Mouse (Mus musculus) neural tube, embryonic 13.5 days (tissue): ENCODE measurements around the gene Ctnna3. TPM values are rescaled to one million over a fixed set of nuclear protein-coding genes. Genes with fewer than 3 reads are reported as not detected.

ENCODE experiments used
- ATAC-seq: fragments of 200-750 bp; cut with Nextera tagmentation; 2 replicates; pipeline ENCODE4 v1.8.0; 2017; ENCODE audit warnings: low read depth, mild to moderate bottlenecking, moderate TSS enrichment, moderate library complexity
- H3K27ac ChIP-seq: fragments of 300-500 bp; sonication (generic); replicated peaks from 2 replicates; pipeline ENCODE4 v1.5.1; 2015; ENCODE audit warnings: moderate library complexity, mild to moderate bottlenecking, inconsistent platforms
- H3K27me3 ChIP-seq: fragments of 300-500 bp; sonication (generic); 2 replicates; pipeline ENCODE4 v1.6.1; 2015; ENCODE audit warnings: mild to moderate bottlenecking, inconsistent platforms
- H3K36me3 ChIP-seq: fragments of 300-500 bp; sonication (generic); 2 replicates; pipeline ENCODE4 v1.6.1; 2015; ENCODE audit warnings: mild to moderate bottlenecking, inconsistent platforms
- H3K4me1 ChIP-seq: fragments of 300-500 bp; sonication (generic); replicated peaks from 2 replicates; pipeline ENCODE4 v1.6.1; 2015; ENCODE audit warnings: inconsistent platforms
- H3K4me2 ChIP-seq: fragments of 300-500 bp; sonication (generic); 2 replicates; pipeline ENCODE4 v1.6.1; 2015; ENCODE audit warnings: inconsistent platforms, mild to moderate bottlenecking, moderate library complexity
- H3K4me3 ChIP-seq: fragments of 300-500 bp; sonication (generic); 2 replicates; pipeline ENCODE4 v1.5.1; 2015; ENCODE audit warnings: mild to moderate bottlenecking, inconsistent platforms
- H3K9ac ChIP-seq: fragments of 300-500 bp; sonication (generic); 2 replicates; pipeline ENCODE4 v1.6.1; 2015; ENCODE audit warnings: moderate library complexity, mild to moderate bottlenecking, inconsistent platforms
- H3K9me3 ChIP-seq: fragments of 300-500 bp; sonication (generic); 2 replicates; pipeline ENCODE4 v1.6.1; 2016; ENCODE audit warnings: inconsistent platforms
- WGBS: fragments of 180-500 bp; shearing (Covaris S2); methylation state at CpG from one replicate; pipeline ENCODE4 v1.1.7; 2015; 5-methylcytosine and 5-hydroxymethylcytosine counted together
- polyA plus RNA-seq: library from polyadenylated mRNA; unstranded; fragments of >200 nt; fragmentation: Nextera tagmentation; extraction: Ambion mirVana; gene quantifications from 2 replicates; pipeline ENCODE4 v1.2.1, GENCODE M21; 2015

The Ctnna3 gene
- polyA plus RNA-seq, 1 experiment from 2014 or later = 3.7 TPM

- no peaks in the 10 kb centered on the region for H3K36me3 ChIP-seq
- H3K4me3 ChIP-seq = no peak overlapping the region
- H3K9me3 ChIP-seq = no peaks in the 10 kb centered on the region
- ATAC-seq = no peak
- H3K4me2 ChIP-seq = no peak overlapping the region
- WGBS = 64% methylated on average over 8 of the region's 8 CpGs
- no peak overlapping the region for H3K9ac ChIP-seq
- H3K27me3 ChIP-seq = no peaks in the 10 kb centered on the region
- no peaks in the 10 kb centered on the region for H3K4me1 ChIP-seq
- H3K27ac ChIP-seq = no peak overlapping the region
These were observed 136.8 kb downstream of the Ctnna3 start for GRCm38 (mm10) chr10:63566691-63567090.

- Histone ChIP-seq H3K27me3 (no peaks in the 10 kb centered on the region), H3K9me3 (no peaks in the 10 kb centered on the region), H3K4me2 (no peak overlapping the region), H3K4me3 (no peak overlapping the region), H3K36me3 (no peaks in the 10 kb centered on the region), H3K27ac (no peak overlapping the region), H3K9ac (no peak overlapping the region), H3K4me1 (no peaks in the 10 kb centered on the region)
- ATAC-seq = no peak
These were observed 141.7 kb downstream of the Ctnna3 start for GRCm38 (mm10) chr10:63571561-63571960.

- no peak overlapping the region for H3K27ac ChIP-seq
- H3K9me3 ChIP-seq = no peaks in the 10 kb centered on the region
- H3K4me2 ChIP-seq = no peak overlapping the region
- H3K4me1 ChIP-seq = no peaks in the 10 kb centered on the region
- no peaks in the 10 kb centered on the region for H3K36me3 ChIP-seq
- no peaks in the 10 kb centered on the region for H3K27me3 ChIP-seq
- no peak for ATAC-seq
- H3K9ac ChIP-seq = no peak overlapping the region
- H3K4me3 ChIP-seq = no peak overlapping the region
- 92% methylated on average over 7 of the region's 7 CpGs for WGBS
These were observed 143.0 kb downstream of the Ctnna3 start for GRCm38 (mm10) chr10:63572866-63573265.

- no peak overlapping the region for H3K4me2 ChIP-seq
- H3K36me3 ChIP-seq = no peaks in the 10 kb centered on the region
- ATAC-seq = no peak
- 82% methylated on average over 7 of the region's 7 CpGs for WGBS
- no peak overlapping the region for H3K27ac ChIP-seq
- H3K4me1 ChIP-seq = no peaks in the 10 kb centered on the region
- H3K4me3 ChIP-seq = no peak overlapping the region
- no peak overlapping the region for H3K9ac ChIP-seq
- H3K9me3 ChIP-seq = no peaks in the 10 kb centered on the region
- H3K27me3 ChIP-seq = no peaks in the 10 kb centered on the region
These were observed 144.3 kb downstream of the Ctnna3 start for GRCm38 (mm10) chr10:63574100-63574609.

GRCm38 (mm10) chr10:63582608-63583007 is 152.7 kb downstream of the Ctnna3 start:
- no peak overlapping the region for H3K4me3 ChIP-seq
- H3K9ac ChIP-seq = no peak overlapping the region
- no peaks in the 10 kb centered on the region for H3K9me3 ChIP-seq
- no peak overlapping the region for H3K27ac ChIP-seq
- H3K4me1 ChIP-seq = no peaks in the 10 kb centered on the region
- 0 out of 2 replicates have a peak overlapping the region, but pooled peaks have one; percentile 22 for H3K4me2 ChIP-seq
- no peaks in the 10 kb centered on the region for H3K36me3 ChIP-seq
- WGBS = 13% methylated on average over 14 of the region's 14 CpGs
- ATAC-seq = peak; percentile 65
- no peaks in the 10 kb centered on the region for H3K27me3 ChIP-seq

GRCm38 (mm10) chr10:63583798-63584374 is 154.0 kb downstream of the Ctnna3 start:
- WGBS = 71% methylated on average over 20 of the region's 20 CpGs
- Histone ChIP-seq H3K27me3 (no peaks in the 10 kb centered on the region), H3K4me3 (no peak overlapping the region), H3K27ac (no peak overlapping the region), H3K4me1 (no peaks in the 10 kb centered on the region), H3K9ac (no peak overlapping the region), H3K9me3 (no peaks in the 10 kb centered on the region), H3K36me3 (no peaks in the 10 kb centered on the region), H3K4me2 (peak overlapping the region; percentile 32; the same call in 1 of the 2 replicates)
- ATAC-seq = no peak

GRCm38 (mm10) chr10:63599417-63599816 is 169.5 kb downstream of the Ctnna3 start:
- no peak overlapping the region for H3K4me2 ChIP-seq
- H3K4me3 ChIP-seq = no peak overlapping the region
- 91% methylated on average over 5 of the region's 5 CpGs for WGBS
- no peaks in the 10 kb centered on the region for H3K4me1 ChIP-seq
- no peaks in the 10 kb centered on the region for H3K27me3 ChIP-seq
- no peak for ATAC-seq
- no peak overlapping the region for H3K9ac ChIP-seq
- H3K27ac ChIP-seq = no peak overlapping the region
- no peaks in the 10 kb centered on the region for H3K9me3 ChIP-seq
- H3K36me3 ChIP-seq = no peaks in the 10 kb centered on the region

- Histone ChIP-seq H3K27ac (no peak overlapping the region), H3K4me3 (no peak overlapping the region), H3K9me3 (peaks cover 9% of the 10 kb centered on the region), H3K4me2 (no peak overlapping the region), H3K27me3 (no peaks in the 10 kb centered on the region), H3K36me3 (no peaks in the 10 kb centered on the region), H3K9ac (no peak overlapping the region), H3K4me1 (no peaks in the 10 kb centered on the region)
- 87% methylated on average over 2 of the region's 2 CpGs for WGBS
- no peak for ATAC-seq
These were observed 171.3 kb downstream of the Ctnna3 start for GRCm38 (mm10) chr10:63601206-63601605.

- 87% methylated on average over 1 of the region's 1 CpGs for WGBS
- no peak for ATAC-seq
- H3K36me3 ChIP-seq = no peaks in the 10 kb centered on the region
These were observed 198.6 kb downstream of the Ctnna3 start for GRCm38 (mm10) chr10:63628546-63628945.

GRCm38 (mm10) chr10:63633915-63634314 is 204.0 kb downstream of the Ctnna3 start:
- no peak overlapping the region for H3K9ac ChIP-seq
- WGBS = 100% methylated on average over 1 of the region's 1 CpGs
- no peak overlapping the region for H3K27ac ChIP-seq
- no peak overlapping the region for H3K4me3 ChIP-seq
- no peak for ATAC-seq
- H3K4me1 ChIP-seq = no peaks in the 10 kb centered on the region
- H3K9me3 ChIP-seq = no peaks in the 10 kb centered on the region
- no peaks in the 10 kb centered on the region for H3K36me3 ChIP-seq
- H3K4me2 ChIP-seq = no peak overlapping the region
- no peaks in the 10 kb centered on the region for H3K27me3 ChIP-seq

More at GRCm38 (mm10) chr10:63628546-63628945, 198.6 kb downstream of the Ctnna3 start:
- Histone ChIP-seq H3K9ac (no peak overlapping the region), H3K9me3 (no peaks in the 10 kb centered on the region), H3K4me3 (no peak overlapping the region), H3K4me2 (no peak overlapping the region), H3K27me3 (no peaks in the 10 kb centered on the region), H3K4me1 (no peaks in the 10 kb centered on the region), H3K27ac (no peak overlapping the region)

- no peak for ATAC-seq
- Histone ChIP-seq H3K36me3 (no peaks in the 10 kb centered on the region), H3K9ac (no peak overlapping the region), H3K27me3 (no peaks in the 10 kb centered on the region), H3K9me3 (no peaks in the 10 kb centered on the region), H3K4me1 (no peaks in the 10 kb centered on the region), H3K27ac (no peak overlapping the region), H3K4me3 (no peak overlapping the region), H3K4me2 (no peak overlapping the region)
- 87% methylated on average over 5 of the region's 5 CpGs for WGBS
These were observed 208.1 kb downstream of the Ctnna3 start for GRCm38 (mm10) chr10:63637987-63638386.

- ATAC-seq = no peak
- WGBS = 14% methylated on average over 3 of the region's 3 CpGs
- no peaks in the 10 kb centered on the region for H3K4me1 ChIP-seq
These were observed 217.4 kb downstream of the Ctnna3 start for GRCm38 (mm10) chr10:63647300-63647699.

GRCm38 (mm10) chr10:63650307-63650706 is 220.4 kb downstream of the Ctnna3 start:
- H3K27me3 ChIP-seq = no peaks in the 10 kb centered on the region
- H3K4me2 ChIP-seq = no peak overlapping the region
- no peak for ATAC-seq
- H3K4me3 ChIP-seq = no peak overlapping the region
- no peak overlapping the region for H3K9ac ChIP-seq
- H3K4me1 ChIP-seq = no peaks in the 10 kb centered on the region
- WGBS = 81% methylated on average over 3 of the region's 3 CpGs
- H3K27ac ChIP-seq = no peak overlapping the region
- H3K9me3 ChIP-seq = no peaks in the 10 kb centered on the region
- H3K36me3 ChIP-seq = no peaks in the 10 kb centered on the region

More at GRCm38 (mm10) chr10:63647300-63647699, 217.4 kb downstream of the Ctnna3 start:
- H3K27me3 ChIP-seq = no peaks in the 10 kb centered on the region
- no peak overlapping the region for H3K4me3 ChIP-seq
- no peak overlapping the region for H3K9ac ChIP-seq
- H3K27ac ChIP-seq = no peak overlapping the region
- H3K9me3 ChIP-seq = no peaks in the 10 kb centered on the region
- no peak overlapping the region for H3K4me2 ChIP-seq
- no peaks in the 10 kb centered on the region for H3K36me3 ChIP-seq
